Mouse (Mus musculus) liver, embryonic 14 days (tissue): ENCODE measurements around the gene 2610042L04Rik. TPM values are rescaled to one million over a fixed set of nuclear protein-coding genes. Genes with fewer than 3 reads are reported as not detected.

Experiments
- polyA plus RNA-seq: library from polyadenylated mRNA; depleted of rRNA; stranded (reverse); fragments of >200 nt; gene quantifications from 2 replicates; pipeline ENCODE4 v1.2.3, GENCODE M21; 2012; rRNA removed

The 2610042L04Rik gene
- not detected in 2 replicates for polyA plus RNA-seq

GRCm38 (mm10) chr14:4334476-4335080, at the start of gene 2610042L04Rik:
Gene 2610042L04Rik, plus strand, starts transcription at chr14:4334763.

GRCm38 (mm10) chr14:4316983-4317382, 17.6 kb upstream of the 2610042L04Rik start, which contains the start of gene Gm3149:
Gene Gm3149, plus strand, starts transcription at chr14:4317283.

GRCm38 (mm10) chr14:4397226-4397625, 62.7 kb downstream of the 2610042L04Rik start, which contains the start of gene Gm3159:
Gene Gm3159, plus strand, starts transcription at chr14:4397526.

Other genes with a start within 250 kb of the 2610042L04Rik start
- gene Gm8108, start 224.2 kb upstream of the 2610042L04Rik start, polyA plus RNA-seq, result 0.05 and 0.06 TPM in 2 replicates
- not detected in 2 replicates for gene Gm3127, start 169.7 kb upstream of the 2610042L04Rik start, polyA plus RNA-seq
- gene Gm2974, start 152.2 kb upstream of the 2610042L04Rik start, polyA plus RNA-seq, result not detected in 2 replicates
- not detected in 2 replicates for gene Gm3138, start 85.1 kb upstream of the 2610042L04Rik start, polyA plus RNA-seq
- not detected in 2 replicates for gene Gm3149, start 17.5 kb upstream of the 2610042L04Rik start, polyA plus RNA-seq
- gene Gm3159, start 62.8 kb downstream of the 2610042L04Rik start, polyA plus RNA-seq, result not detected in 2 replicates
- not detected in 2 replicates for gene Gm3164, start 80.7 kb downstream of the 2610042L04Rik start, polyA plus RNA-seq
- not detected in 2 replicates for gene Gm3173, start 96.2 kb downstream of the 2610042L04Rik start, polyA plus RNA-seq
- not detected in 2 replicates for gene Gm3182, start 147.0 kb downstream of the 2610042L04Rik start, polyA plus RNA-seq
- gene Gm3047, start 220.6 kb downstream of the 2610042L04Rik start, polyA plus RNA-seq, result not detected in 2 replicates